Mouse (Mus musculus) adrenal gland, postnatal 14 days (tissue): Measurements from ENCODE around the gene Vpreb3. TPM values are rescaled to one million over a fixed set of nuclear protein-coding genes. Genes with fewer than 3 reads are reported as not detected.

Source experiments
- DNase-seq: peaks from one replicate; pipeline ENCODE4 v3.0.0; 2021; ENCODE audit warnings: mixed read lengths
- long read RNA-seq, 2 experiments: library from polyadenylated mRNA; stranded (forward); transcript quantifications; one replicate each; pipeline ENCODE4 v2.0.0; 2021
- total RNA-seq: library from RNA; stranded (reverse); gene quantifications from 2 replicates; pipeline ENCODE4 v1.2.3, GENCODE M21; 2021

The Vpreb3 gene
- 1.7 and 2.2 TPM in 2 replicates for total RNA-seq
- long read RNA-seq, experiment 1, partial matches to known transcripts = 0 of 1 reads
- long read RNA-seq, experiment 1, other reads (novel, unspliced or antisense) = 0 of 1 reads
- long read RNA-seq, experiment 2, partial matches to known transcripts = 1 of 2 reads
- long read RNA-seq, experiment 2, other reads (novel, unspliced or antisense) = 0 of 2 reads

DNA sequence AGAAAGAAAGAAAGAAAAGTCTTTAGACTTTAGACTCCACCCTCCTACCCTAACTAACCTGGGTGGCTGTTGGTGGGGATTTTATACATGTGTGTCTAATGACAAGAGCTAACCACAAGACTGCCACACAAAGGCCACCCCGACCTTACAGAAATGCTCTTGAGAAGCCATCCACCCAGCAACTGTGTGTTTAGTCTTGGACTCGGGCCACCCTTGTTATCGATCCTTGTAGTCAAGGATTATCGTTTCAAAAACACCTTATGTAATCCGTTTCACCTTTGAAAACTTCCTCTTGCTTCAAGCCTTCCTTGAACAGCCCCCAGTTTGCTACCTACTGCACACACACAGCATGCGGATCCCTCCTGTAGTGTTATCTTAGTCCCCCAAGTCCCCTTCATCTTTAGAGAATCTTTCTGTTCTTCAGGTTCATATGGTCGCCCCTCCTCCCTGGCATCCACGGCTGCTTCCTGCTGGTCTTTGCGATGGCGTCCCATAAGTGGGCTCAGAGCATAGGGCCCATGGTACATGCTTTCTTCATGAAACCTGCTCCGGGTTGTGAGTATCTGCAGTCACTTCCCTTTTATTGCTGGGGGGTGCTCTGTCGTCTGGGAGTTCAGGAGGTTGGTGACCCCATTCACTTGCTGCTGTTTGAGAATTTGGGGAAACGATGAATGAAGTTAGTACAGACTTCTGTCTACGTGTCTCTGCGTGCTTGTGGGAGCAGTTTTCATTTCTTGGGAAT is at the start of gene Vpreb3:
Vpreb3 (plus strand) TSS at position 322 of the 742 bp plus-strand sequence.
- no peak for DNase-seq

DNA sequence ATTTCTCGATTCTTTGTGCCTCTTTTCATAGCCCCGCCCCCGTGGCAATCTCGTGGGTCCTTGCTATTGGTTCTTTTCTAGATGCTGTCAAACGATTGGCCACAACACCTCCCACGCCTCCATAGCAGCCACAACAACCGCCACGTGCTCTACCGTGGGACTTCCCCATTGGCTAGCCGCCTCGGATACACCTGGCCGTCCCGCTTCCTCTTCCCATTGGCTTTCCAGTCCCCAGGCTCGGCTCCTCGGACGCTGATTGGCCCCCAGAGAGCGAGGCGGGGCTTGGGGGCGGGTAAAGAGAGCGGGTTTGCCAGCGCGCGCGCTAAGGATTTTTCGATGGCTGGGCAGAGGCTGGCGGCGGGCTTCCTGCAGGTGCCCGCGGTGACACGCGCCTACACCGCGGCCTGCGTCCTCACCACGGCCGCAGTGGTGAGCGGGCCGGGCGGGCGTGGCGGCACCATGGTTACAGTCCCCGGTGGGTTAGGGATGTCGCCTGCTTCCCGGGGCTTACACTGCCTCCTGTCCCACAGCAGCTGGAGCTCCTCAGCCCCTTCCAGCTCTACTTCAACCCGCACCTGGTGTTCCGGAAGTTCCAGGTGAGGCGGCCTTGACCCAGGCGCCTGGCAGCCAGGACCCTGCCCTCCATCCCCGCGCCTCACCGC is 49.6 kb upstream of the Vpreb3 start, which contains the start of gene Derl3:
Derl3 (plus strand) TSS at position 325 of the 662 bp plus-strand sequence.
- peak; percentile 97 for DNase-seq

DNA sequence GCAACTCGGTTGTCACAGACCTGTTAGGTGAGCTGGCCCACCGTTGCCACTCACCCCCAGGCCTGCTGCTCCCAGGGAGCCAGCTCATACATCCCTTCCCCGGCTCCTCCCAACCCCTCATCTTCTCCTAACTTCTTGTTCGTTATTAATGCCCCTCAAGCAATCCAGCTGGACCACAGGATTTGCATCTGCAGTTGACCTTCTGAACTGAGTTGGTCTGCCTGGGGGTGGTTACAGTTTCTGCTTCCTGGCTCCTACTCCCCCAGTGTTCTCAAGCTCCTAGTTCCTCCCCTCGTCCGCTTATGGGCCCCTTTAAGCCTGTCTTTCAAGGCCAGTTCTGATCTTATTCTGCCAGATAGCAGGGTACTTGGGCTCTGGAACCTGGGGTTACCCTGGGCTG is 48.3 kb upstream of the Vpreb3 start:
- no peak for DNase-seq

DNA sequence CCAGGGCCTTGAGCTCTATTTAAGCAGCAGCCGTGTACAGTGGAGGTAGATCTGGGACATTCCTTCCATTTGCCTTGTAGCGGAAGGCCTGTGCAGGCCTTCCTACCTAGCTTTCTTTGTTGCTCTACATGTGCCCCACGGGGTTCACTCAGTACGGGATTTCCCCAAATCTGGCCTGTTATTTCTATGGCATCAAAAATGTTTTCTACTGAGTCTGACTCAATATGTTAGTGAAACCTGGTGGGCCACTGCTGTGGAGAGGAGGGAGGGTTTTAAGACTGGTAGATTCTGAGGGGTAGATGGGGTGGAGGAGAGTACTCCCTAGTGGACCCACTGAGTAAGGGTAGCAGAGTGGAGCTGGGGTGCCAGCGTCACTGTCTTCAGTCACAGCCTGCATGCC is 47.1 kb upstream of the Vpreb3 start:
- DNase-seq = no peak

DNA sequence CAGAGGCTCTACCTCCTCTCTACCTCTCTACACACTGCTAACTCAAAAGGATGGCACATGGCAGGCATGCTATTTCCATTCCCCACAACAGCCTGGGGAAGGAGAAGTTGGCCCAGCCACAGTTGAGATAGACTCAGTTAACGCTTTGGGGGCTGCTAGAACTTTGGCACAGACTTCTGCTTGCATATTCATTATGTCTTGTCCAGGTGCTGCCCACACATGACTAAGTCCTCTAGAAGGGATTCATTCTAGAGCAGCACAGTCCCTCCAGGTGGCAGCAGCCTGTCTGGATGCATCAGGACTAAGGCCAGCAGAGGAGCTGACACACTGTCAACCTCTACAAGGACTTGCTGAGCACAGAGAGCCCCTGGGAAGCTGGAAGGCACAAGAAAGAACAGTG is 46.6 kb upstream of the Vpreb3 start:
- DNase-seq = no peak

DNA sequence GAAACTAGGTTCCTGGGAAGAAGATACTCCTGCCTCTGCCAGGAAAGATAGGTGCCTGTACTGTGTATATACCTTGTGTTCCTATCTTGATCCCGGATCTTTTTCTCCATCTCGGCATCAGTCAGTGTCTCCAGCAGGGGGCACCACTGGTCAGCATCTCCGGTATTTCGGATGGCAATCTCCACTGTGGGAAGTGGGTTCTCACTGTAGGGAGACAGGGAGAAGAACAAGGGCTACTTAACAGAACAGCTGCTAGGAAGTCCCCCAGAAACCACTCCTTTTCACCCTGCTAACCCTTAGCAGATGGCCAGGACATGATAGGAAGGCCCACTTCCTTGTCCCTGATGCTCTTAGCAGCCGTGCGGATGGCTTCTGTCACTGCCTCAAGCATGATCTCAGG is 45.5 kb upstream of the Vpreb3 start:
- DNase-seq = peak; percentile 84

DNA sequence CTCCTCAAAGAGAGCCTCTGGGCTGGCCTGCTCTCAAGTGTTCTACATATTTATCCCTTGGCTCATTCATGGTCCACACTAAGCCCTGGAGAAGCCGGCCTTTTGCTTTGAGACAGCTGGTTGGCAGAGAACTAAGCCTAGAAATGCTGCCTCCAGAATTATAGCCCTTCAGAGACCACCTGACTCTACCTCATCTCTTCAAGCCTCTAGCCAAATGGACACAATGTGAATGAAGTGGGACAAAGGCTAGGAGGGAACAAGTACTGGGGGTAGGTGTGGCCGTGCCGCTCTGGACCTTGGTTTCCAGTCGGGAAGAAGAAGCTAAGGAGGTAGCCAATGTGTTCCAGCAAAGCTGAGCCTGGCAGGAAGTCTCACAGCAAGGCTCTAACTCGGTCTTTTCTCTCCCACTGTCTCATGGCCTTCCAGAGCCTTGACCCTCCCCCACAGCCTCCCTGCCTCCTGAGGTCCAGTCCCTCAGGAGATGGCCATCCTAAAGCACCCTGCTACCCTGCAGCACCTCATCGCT is 44.8 kb upstream of the Vpreb3 start:
- DNase-seq = peak; percentile 31

DNA sequence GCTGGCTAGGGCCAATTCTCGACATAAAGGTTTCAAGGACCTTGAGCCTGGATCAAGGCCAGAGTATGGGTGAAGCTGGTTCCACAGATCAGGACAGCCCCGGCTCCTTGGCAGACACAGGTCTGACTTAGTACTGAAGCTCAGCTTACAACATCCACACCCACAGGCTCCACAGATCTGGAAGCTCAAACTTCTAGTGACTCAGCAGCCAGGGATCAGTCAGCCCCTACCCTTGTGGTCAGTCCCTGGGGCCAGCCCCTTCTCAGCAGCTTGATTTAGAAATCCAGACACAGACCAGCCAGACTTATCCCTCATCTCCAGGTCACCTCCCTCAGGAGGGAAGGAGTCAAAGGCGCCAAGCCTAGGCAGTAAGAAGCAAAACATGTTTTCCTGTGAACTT is 44.0 kb upstream of the Vpreb3 start:
- peak; percentile 76 for DNase-seq

DNA sequence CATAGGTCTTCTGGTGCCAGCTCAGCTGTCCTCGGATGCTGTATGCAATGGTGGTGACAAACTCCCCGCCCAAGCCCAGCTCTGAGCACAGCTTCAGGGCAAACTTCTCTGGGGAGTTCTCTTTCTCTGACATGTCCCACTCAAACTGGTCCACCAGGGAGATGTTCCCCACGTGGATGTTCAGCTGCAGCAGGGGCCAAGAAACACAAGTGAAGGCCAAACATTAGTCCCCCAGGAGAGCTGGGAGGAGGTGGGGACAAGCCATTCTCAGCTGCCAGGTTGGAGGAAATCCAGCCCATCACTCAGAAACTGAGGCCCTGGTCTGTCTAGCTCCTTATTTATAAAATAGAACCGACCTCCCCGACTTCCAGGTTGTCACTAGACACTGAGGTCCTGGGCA is 38.5 kb upstream of the Vpreb3 start:
- no peak for DNase-seq

DNA sequence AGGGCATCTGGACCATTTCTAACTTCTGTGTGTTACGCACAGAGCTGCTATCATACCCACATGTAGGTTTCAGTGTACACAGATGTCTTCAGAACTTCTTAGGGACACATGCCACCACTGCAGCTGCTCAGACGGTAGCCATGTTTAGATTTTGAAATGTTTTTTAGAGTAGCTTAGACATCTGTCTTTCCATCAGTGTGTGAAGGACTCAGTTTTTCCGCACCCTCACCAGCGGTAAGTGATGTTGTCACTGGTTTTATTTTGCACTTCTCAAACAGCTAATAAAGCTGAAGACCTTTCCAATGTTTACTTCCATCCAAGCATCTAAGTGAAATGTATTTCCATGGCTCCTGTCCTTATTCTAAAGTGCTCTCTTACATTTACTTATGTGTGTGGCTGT is 36.0 kb upstream of the Vpreb3 start:
- no peak for DNase-seq

DNA sequence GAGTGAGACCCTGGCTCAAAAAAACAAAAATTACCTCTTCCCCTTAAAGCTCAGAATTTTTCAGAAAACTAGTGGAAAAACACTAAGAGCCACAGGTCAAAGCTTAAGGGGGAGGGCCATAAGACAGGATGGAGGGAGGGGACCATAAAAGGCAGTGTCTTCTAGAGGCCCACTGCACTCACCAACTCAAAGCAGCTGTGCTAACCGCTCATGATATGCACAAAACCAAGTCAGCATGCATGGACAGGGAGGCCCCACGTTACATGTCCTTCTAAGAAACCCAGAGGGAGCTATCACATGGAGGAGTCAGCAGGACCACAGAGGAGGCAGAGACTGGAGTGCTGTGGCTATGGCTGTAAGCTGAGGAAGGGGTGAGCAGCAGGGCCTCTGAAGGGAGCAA is 32.2 kb upstream of the Vpreb3 start:
- DNase-seq = no peak

DNA sequence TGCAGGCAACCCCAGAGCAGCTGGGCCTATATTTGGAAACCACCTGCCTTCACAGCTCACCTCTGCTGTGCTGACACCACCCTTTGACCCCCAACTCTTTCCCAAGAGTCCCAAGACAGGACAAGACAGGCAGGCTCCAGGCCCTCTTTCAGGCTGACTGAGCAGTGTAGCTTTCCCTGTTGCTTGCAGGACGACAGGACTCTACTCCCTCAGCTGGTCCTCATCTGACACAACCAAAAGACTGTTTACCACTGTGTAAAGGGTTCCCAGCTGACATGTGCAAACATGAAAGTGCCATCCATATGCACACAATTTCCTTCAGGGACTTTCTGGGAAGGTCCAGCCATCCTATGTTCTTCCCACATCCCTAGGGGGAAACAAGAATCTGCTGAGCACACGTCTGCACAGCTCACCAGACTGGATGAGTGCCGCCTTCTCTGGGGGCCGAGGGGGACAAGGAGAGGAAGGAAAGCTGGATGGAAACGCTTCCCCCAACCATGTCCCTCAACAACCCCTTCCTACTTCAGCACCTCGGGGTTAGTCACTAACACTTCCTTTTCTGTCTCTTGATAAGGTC is 29.8 kb upstream of the Vpreb3 start:
- no peak for DNase-seq

DNA sequence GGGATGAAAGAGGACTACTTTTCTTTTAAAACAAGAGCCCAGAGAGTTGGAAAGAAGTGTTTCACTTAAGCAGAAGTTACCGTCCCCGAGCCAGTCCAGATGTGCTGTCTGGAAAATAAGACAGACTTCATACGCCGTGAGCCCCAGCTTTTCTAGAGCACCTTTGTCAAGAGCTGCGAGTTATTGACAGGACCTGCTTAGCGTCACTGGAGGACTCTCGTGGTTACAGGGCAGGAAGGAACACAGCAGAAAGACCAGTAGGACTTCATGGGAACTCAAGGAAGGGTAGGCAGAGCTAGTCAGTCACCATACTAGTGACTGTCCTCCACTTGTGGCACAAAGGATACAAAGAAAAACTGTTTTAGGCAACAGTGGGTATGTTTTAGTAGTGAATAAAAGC is 27.3 kb upstream of the Vpreb3 start:
- DNase-seq = no peak

DNA sequence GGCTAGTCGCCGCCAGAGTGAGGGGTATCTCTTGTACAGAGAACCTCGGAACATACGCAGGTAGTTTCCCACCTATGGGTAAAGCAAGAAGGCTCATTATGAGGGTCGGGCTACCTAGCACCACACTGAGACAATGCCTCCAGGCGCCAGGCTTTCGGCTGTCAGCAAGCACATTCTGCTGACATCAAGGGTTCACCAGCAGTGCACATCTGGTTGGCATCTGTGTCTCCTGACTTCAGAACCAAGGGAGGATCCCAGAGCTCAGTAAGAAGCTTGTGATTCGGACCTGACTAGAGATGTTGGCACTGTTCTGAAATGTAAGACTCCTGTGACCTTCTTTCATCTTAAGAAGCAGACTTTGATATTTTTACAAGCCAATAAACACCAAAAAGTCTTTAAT is 26.0 kb upstream of the Vpreb3 start:
- no peak for DNase-seq

DNA sequence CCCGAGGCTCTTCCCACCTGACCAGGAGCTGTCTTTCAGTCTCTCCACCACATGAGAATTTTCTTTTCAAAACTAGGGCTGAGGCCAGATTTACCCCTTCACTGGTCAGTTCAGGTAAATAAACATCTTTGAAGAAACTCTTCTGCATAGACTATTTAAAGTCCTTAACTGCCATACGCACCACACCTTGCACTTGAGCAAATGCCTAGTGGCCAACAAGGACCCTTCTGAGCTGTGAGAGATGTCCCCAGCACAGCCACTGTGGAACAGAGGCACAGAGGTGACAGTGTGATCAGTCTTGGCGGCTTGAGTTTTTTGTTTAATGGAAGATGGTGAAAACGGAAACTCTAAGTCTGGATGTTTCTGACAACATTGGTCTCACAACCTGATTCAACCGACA is 23.8 kb upstream of the Vpreb3 start:
- no peak for DNase-seq

DNA sequence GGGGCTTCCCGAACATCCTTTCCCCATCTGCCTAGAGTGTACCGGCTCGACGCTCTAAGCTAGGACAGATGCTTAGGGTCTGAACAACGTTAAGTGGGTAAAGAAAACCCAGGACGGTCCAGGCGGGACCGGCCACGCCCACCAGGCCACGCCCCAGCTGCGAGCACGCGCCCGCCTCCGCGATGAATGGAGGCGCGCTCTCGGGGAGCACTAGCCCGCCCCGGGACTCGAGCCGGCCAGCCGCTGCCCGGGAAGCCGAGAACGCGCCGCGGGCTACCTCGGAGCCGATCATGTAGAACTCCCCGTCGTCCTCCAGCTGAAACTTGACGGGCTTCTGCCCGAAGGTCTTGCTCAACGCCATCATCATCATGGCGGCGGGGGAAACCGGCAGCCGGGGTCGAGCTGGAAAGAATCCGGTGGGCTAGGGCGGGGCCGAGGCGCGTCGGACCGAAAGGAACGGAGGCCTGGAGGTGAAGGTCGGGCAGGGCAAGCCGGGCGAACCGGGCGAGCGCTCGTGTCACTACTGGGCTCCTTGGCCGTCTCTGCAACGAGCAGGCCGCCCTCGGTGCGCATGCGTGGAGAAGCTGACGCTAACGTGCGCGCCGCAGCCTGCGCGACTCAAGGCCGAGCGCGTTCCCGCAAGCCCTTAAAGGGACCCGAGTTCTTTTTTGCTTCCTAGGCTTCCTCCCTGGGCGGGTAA is 21.7 kb upstream of the Vpreb3 start, which contains the start of gene Smarcb1:
Smarcb1 (minus strand) TSS at position 592 of the 700 bp plus-strand sequence.
- DNase-seq = peak; percentile 96

DNA sequence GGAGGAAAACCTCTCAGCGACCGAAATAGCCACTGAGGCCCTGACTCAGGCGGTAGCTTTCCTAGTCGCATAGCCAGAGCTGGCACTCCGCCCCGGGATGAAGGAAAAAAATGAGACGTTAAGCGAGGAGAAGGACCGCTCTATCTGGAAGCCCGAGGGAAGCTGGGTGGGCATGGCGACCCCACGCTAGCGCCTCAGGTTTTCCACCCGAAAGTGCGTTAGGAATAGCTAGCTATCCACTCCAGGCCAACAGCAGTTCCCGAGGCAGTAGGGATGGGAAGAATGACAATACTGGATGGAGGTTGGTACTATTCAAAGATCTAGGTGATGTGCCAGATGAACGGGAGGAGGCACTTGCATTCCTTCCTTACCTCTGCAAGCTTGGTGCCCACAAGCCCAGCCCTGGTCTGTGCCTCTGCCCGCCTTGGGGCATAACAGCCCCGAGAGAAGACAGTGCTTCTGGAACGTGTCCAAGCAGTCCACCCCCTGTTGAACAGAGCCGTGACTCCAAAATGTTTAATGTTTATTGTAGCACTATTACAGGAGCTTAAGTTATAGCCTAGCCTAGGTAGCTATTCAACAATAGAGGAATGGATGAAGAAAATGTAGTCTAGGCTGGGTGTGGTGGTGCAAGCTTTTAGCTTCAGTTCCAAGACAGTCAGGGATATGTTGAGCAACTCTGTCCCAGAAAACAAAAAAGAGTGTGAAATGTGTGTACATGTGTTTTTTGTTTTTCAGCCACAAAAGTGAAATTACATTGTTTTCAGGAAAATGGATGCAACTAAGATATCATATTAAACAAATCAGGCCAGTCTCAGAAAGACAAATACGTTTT is 20.9 kb upstream of the Vpreb3 start:
- DNase-seq = no peak

DNA sequence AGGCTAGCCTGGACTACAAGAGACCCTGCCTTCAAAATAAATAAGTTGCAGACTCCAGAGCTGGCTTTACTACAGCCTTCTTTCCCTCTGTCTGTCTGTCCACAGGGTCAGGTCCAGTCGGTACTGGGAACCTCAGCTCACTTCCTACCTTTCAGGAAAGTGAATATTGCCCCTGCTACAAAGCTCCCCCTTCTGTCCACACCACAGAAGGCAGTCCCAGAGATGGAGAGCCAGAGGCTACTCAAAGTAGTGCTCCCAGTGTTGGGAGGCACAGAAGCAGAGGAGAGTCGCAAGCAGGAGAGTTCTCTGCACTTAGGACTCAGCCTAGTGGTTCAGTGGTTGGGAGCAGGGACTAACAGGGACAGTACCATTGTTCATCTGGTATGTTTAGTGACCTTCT is 18.5 kb upstream of the Vpreb3 start:
- no peak for DNase-seq

DNA sequence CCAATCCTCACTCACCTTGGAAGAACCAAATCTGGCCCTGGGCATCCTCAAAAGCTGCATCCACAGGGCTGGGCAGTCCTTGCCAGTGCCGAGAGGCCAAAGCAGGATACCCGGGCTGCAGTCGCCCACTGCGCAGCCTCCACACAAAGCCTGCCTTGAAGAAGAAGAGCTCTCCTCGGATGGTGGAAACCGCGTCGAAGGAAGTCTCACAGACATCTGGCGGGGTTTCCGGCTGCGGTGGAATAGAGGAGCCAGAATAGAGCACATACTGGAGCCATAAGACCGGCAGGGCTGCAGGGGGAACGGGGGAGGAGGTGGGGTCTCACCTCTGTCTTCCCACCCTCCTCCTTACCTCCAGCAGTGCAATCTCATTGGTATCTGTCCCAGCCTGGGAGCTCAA is 16.5 kb upstream of the Vpreb3 start:
- DNase-seq = no peak

DNA sequence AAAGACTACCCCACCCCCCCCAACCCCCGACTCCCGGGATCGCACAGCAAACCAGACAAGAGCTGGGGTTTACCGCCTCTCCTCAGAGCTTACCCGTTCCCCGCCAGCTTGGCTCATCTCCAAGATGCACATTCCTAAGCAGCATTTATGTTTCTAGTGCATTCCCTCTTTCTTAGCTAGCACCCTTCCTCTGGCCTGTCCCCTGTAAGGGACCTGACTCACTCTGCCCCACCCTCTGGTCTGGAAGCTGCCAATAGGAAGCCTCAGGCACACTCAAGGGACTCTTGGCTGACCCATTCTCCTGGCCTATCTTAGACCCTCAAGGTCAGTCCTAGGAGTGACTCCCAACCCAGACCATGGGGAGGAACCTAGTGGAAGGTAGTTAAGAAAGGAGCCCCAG is 12.6 kb upstream of the Vpreb3 start:
- DNase-seq = peak; percentile 43

DNA sequence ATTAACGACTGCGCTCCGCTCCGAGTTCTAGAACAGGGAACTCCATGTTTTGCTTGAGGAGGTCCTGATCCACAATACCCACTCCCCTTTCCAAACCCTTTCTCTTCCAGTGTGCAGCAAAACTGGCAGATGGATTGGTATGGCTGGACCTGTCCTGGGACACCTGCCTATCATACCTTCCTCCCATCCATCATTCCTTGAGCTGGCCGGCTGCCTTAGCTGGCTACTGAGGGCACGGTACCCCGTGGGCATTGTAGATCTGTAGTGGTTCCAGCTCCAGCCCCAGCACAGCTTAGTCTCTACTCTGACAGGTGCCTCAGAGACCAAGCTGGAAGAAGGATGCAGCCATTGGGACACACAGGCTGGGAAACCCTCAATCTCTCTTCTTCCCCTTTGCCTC is 11.5 kb upstream of the Vpreb3 start:
- no peak for DNase-seq
